ENCODE assay signal across 7 mouse cellular contexts in genomic region chr11:69981141-69981762, GRCm38 (mm10). TPM values are rescaled to one million over a fixed set of nuclear protein-coding genes. Genes with fewer than 3 reads are reported as not detected.
DNase-seq lines count a peak whose midpoint lies in the region; ATAC-seq and TF ChIP-seq lines count a peak whose summit lies in the region.

Gene Ctdnep1 (plus strand): TSS chr11:69981156.

- no peaks in the 10 kb centered on the region for H3K27me3 ChIP-seq in spleen, adult 2 months (ENCODE audit: control insufficient read depth, insufficient read depth, low read length)
- no peaks in the 10 kb centered on the region for H3K27me3 ChIP-seq in hindbrain, embryonic 14.5 days (ENCODE audit: control insufficient read depth, insufficient read depth, low read length)
- no peaks in the 10 kb centered on the region for H3K27me3 ChIP-seq in liver, embryonic 11.5 days (replicated peaks; ENCODE audit: control insufficient read depth, insufficient read depth, low read length)

- TF ChIP-seq CTCF in spleen, adult 2 months (IDR thresholded peaks at IDR 0.05; ENCODE audit: extremely low read depth, insufficient read depth, insufficient read length, insufficient replicate concordance): no peak
- TF ChIP-seq CTCF in olfactory bulb, adult 2 months (IDR thresholded peaks at IDR 0.05; ENCODE audit: insufficient read depth, low read depth, low read length): no peak

- peak in 1 of 2 experiments; percentile 47 for DNase-seq in spleen, adult 2 months (ENCODE audit: low read depth in 1 of 2, low spot score in 2 of 2)
- no peak for DNase-seq in spleen, adult 12 weeks (ENCODE audit: low spot score)
- DNase-seq in adrenal gland, postnatal 4 days (ENCODE audit: low spot score in 2 of 2): no peak
- peak; percentile 31 for DNase-seq in gastrocnemius, adult 18-20 months (ENCODE audit: low spot score)
- DNase-seq in hindbrain, embryonic 14.5 days (ENCODE audit: low spot score): no peak
- DNase-seq in liver, embryonic 11.5 days (ENCODE audit: low spot score): no peak

- peak within 1 kb of the TSS; percentile 72 for H3K4me2 ChIP-seq in hindbrain, embryonic 14.5 days (replicated peaks)
- peak within 1 kb of the TSS; percentile 92 for H3K4me2 ChIP-seq in liver, embryonic 11.5 days

- WGBS in spleen, adult 2 months: under 1% methylated on average over 38 of the region's 43 CpGs
- WGBS in hindbrain, embryonic 14.5 days: under 1% methylated on average over 35 of the region's 43 CpGs
- under 1% methylated on average over 42 of the region's 43 CpGs for WGBS in liver, embryonic 11.5 days
- WGBS in olfactory bulb, adult 2 months: under 1% methylated on average over 43 of the region's 43 CpGs

- no peaks in the 10 kb centered on the region for H3K9me3 ChIP-seq in hindbrain, embryonic 14.5 days (ENCODE audit: control insufficient read depth, low read length)
- H3K9me3 ChIP-seq in liver, embryonic 11.5 days (ENCODE audit: control insufficient read depth, low read length): no peaks in the 10 kb centered on the region

- peak within 1 kb of the TSS; percentile 100 for H3K9ac ChIP-seq in hindbrain, embryonic 14.5 days
- H3K9ac ChIP-seq in liver, embryonic 11.5 days (ENCODE audit: low read depth, low read length): peak within 1 kb of the TSS; percentile 92

- H3K27ac ChIP-seq in spleen, adult 2 months (ENCODE audit: insufficient read depth, low read length): peak within 1 kb of the TSS; percentile 81
- H3K27ac ChIP-seq in hindbrain, embryonic 14.5 days: peak within 1 kb of the TSS; percentile 100
- peak within 1 kb of the TSS; percentile 99 for H3K27ac ChIP-seq in liver, embryonic 11.5 days (ENCODE audit: low read depth, low read length)
- H3K27ac ChIP-seq in olfactory bulb, adult 2 months (ENCODE audit: insufficient read depth, low read depth, low read length): peak within 1 kb of the TSS; percentile 98

- H3K36me3 ChIP-seq in spleen, adult 2 months (ENCODE audit: control insufficient read depth, insufficient read depth, low read length): peaks cover 13% of the 10 kb centered on the region
- peaks cover 39% of the 10 kb centered on the region for H3K36me3 ChIP-seq in hindbrain, embryonic 14.5 days (replicated peaks; ENCODE audit: control insufficient read depth, insufficient read depth)
- peaks cover 22% of the 10 kb centered on the region for H3K36me3 ChIP-seq in liver, embryonic 11.5 days (ENCODE audit: control insufficient read depth, insufficient read depth, low read length)

- TF ChIP-seq POLR2A in spleen, adult 2 months (IDR thresholded peaks at IDR 0.05; ENCODE audit: low read depth, low read length): no peak
- no peak for TF ChIP-seq POLR2A in olfactory bulb, adult 2 months (IDR thresholded peaks at IDR 0.05; ENCODE audit: insufficient read depth, low read depth, low read length)

- H3K4me1 ChIP-seq in spleen, adult 2 months (ENCODE audit: control insufficient read depth, insufficient read depth, insufficient read length): peaks cover 6% of the 10 kb centered on the region; the same call in 1 of the 2 replicates
- peaks cover 27% of the 10 kb centered on the region for H3K4me1 ChIP-seq in hindbrain, embryonic 14.5 days (replicated peaks; ENCODE audit: control insufficient read depth, insufficient read depth, low read length)
- peaks cover 19% of the 10 kb centered on the region for H3K4me1 ChIP-seq in liver, embryonic 11.5 days (replicated peaks; ENCODE audit: control insufficient read depth, insufficient read depth, low read length)
- peaks cover 9% of the 10 kb centered on the region for H3K4me1 ChIP-seq in olfactory bulb, adult 2 months (ENCODE audit: control insufficient read depth, insufficient read depth, low read length)

- peak; percentile 41; the same call in 1 of the 2 replicates for ATAC-seq in hindbrain, embryonic 14.5 days (ENCODE audit: low FRiP score)
- peak; percentile 0; the same call in 1 of the 2 replicates for ATAC-seq in liver, embryonic 11.5 days (replicated peaks; ENCODE audit: low FRiP score)

- peak within 1 kb of the TSS; percentile 84 for H3K4me3 ChIP-seq in spleen, adult 2 months (ENCODE audit: extremely low read depth, insufficient read depth, insufficient read length)
- H3K4me3 ChIP-seq in hindbrain, embryonic 14.5 days (replicated peaks; ENCODE audit: low read length): peak within 1 kb of the TSS; percentile 100
- H3K4me3 ChIP-seq in liver, embryonic 11.5 days (ENCODE audit: low read depth, low read length): peak within 1 kb of the TSS; percentile 94
- peak within 1 kb of the TSS; percentile 89 for H3K4me3 ChIP-seq in olfactory bulb, adult 2 months (ENCODE audit: insufficient read depth, low read depth, low read length)

RNA-seq across cellular contexts. Expression of gene Ctdnep1, which starts in this region (rescaled TPM):
- polyA plus RNA-seq in spleen, adult 2 months (2012; rRNA removed): 75.8 and 87.9 TPM in 2 replicates
- total RNA-seq in adrenal gland, postnatal 4 days (2021): 100 to 1,000 TPM; 119 to 130 TPM
- 100 to 1,000 TPM; 222 to 237 TPM for total RNA-seq in gastrocnemius, adult 18-20 months (2021)
- 25.5 and 29.4 TPM in 2 replicates for polyA plus RNA-seq in hindbrain, embryonic 14.5 days (2014; fragmentation: Nextera tagmentation; extraction: Ambion mirVana)
- 20.8 and 24.0 TPM in 2 replicates for polyA plus RNA-seq in liver, embryonic 11.5 days (2014; fragmentation: Nextera tagmentation; extraction: Ambion mirVana)
- polyA plus RNA-seq in olfactory bulb, adult 2 months (2012; ENCODE audit: insufficient read depth, insufficient read length, low replicate concordance, missing spikeins): not detected in 2 replicates
